8 mouse cellular contexts compared by ENCODE assay signal in genomic region chr3:141931372-141932092, GRCm38 (mm10).
A peak's percentile ranks its signal among the peaks of the same experiment; 100 is the strongest.
DNase-seq lines count a peak whose midpoint lies in the region; ATAC-seq and TF ChIP-seq lines count a peak whose summit lies in the region.

No protein-coding gene starts in this region.

- peaks cover 26% of the 10 kb centered on the region for H3K4me1 ChIP-seq in heart, embryonic 13.5 days
- peaks cover 0 to 5% of the 10 kb centered on the region in 2 experiments; a peak in 1 of 4 replicates for H3K4me1 ChIP-seq in ES-E14 (ENCODE audit: control insufficient read depth in 2 of 2, insufficient read depth in 2 of 2, low read length in 2 of 2, poor library complexity in 1 of 2)
- peaks cover 60% of the 10 kb centered on the region for H3K4me1 ChIP-seq in embryonic facial prominence, embryonic 10.5 days
- H3K4me1 ChIP-seq in intestine, embryonic 15.5 days (replicated peaks) = 0 out of 2 replicates have a peak, but pooled peaks cover 5% of the 10 kb centered on the region
- H3K4me1 ChIP-seq in stomach, embryonic 16.5 days (ENCODE audit: control insufficient read depth, insufficient read depth, low read length) = peaks cover 2% of the 10 kb centered on the region; the same call in 1 of the 2 replicates

- H3K4me2 ChIP-seq in heart, embryonic 13.5 days = peak overlapping the region; percentile 69
- peak overlapping the region; percentile 36 for H3K4me2 ChIP-seq in intestine, embryonic 15.5 days (replicated peaks)
- peak overlapping the region; percentile 47 for H3K4me2 ChIP-seq in stomach, embryonic 16.5 days (ENCODE audit: low read depth, low read length)

- peak overlapping the region; percentile 74 for H3K9ac ChIP-seq in heart, embryonic 13.5 days
- H3K9ac ChIP-seq in ES-E14 (ENCODE audit: insufficient read depth, low read depth, low read length, poor library complexity, severe bottlenecking) = no peak overlapping the region
- H3K9ac ChIP-seq in intestine, embryonic 15.5 days = peak overlapping the region; percentile 13; the same call in 1 of the 2 replicates
- peak overlapping the region; percentile 20; the same call in 1 of the 2 replicates for H3K9ac ChIP-seq in stomach, embryonic 16.5 days (ENCODE audit: low read length)

- no peaks in the 10 kb centered on the region for H3K36me3 ChIP-seq in heart, embryonic 13.5 days
- no peaks in the 10 kb centered on the region for H3K36me3 ChIP-seq in ES-E14 (ENCODE audit: control insufficient read depth, insufficient read depth, low read length, poor library complexity, severe bottlenecking)
- H3K36me3 ChIP-seq in embryonic facial prominence, embryonic 10.5 days (replicated peaks) = no peaks in the 10 kb centered on the region
- H3K36me3 ChIP-seq in intestine, embryonic 15.5 days = no peaks in the 10 kb centered on the region
- H3K36me3 ChIP-seq in stomach, embryonic 16.5 days (ENCODE audit: control insufficient read depth, insufficient read depth, low read length) = no peaks in the 10 kb centered on the region

- intact Hi-C loops in heart, postnatal 14 days (cut with DNase I) = no loop called here

- WGBS in heart, embryonic 13.5 days = 8% methylated on average over 10 of the region's 10 CpGs
- 6% methylated on average over 10 of the region's 10 CpGs for WGBS in embryonic facial prominence, embryonic 10.5 days
- WGBS in intestine, embryonic 15.5 days = 14% methylated on average over 10 of the region's 10 CpGs
- 10% methylated on average over 10 of the region's 10 CpGs for WGBS in stomach, embryonic 16.5 days

- no peak for DNase-seq in heart, postnatal 14 days
- DNase-seq in ES-E14 (ENCODE audit: low read depth, low spot score) = peak; percentile 78
- DNase-seq in embryonic facial prominence, embryonic 10.5 days (ENCODE audit: low spot score) = peak; percentile 54
- peak; percentile 64 for DNase-seq in mesoderm, embryonic 11.5 days (ENCODE audit: low read depth, low spot score)
- no peak for DNase-seq in spleen, adult 12 weeks (ENCODE audit: low spot score)

- H3K27me3 ChIP-seq in heart, embryonic 13.5 days (replicated peaks) = no peaks in the 10 kb centered on the region; the same call in 1 of the 2 replicates
- no peaks in the 10 kb centered on the region for H3K27me3 ChIP-seq in embryonic facial prominence, embryonic 10.5 days (replicated peaks; ENCODE audit: low read depth, poor library complexity, severe bottlenecking)
- H3K27me3 ChIP-seq in intestine, embryonic 15.5 days (replicated peaks) = no peaks in the 10 kb centered on the region
- no peaks in the 10 kb centered on the region for H3K27me3 ChIP-seq in stomach, embryonic 16.5 days (ENCODE audit: control insufficient read depth, insufficient read depth, low read length)

- peak; percentile 37; the same call in 1 of the 2 replicates for ATAC-seq in heart, embryonic 13.5 days (ENCODE audit: extremely low read depth, insufficient number of reproducible peaks, low FRiP score, low TSS enrichment)
- ATAC-seq in intestine, embryonic 15.5 days = peak; percentile 55; the same call in 1 of the 2 replicates
- ATAC-seq in stomach, embryonic 16.5 days (ENCODE audit: insufficient read depth, low FRiP score) = no peak

- no peak overlapping the region for H3K27ac ChIP-seq in heart, embryonic 13.5 days (replicated peaks)
- 0 out of 2 replicates have a peak overlapping the region, but pooled peaks have one; percentile 6 for H3K27ac ChIP-seq in ES-E14 (ENCODE audit: insufficient read depth, low read depth, low read length, poor library complexity, severe bottlenecking)
- peak overlapping the region; percentile 81 for H3K27ac ChIP-seq in embryonic facial prominence, embryonic 10.5 days (replicated peaks)
- H3K27ac ChIP-seq in intestine, embryonic 15.5 days = no peak overlapping the region
- no peak overlapping the region for H3K27ac ChIP-seq in stomach, embryonic 16.5 days (ENCODE audit: low read length)

- H3K4me3 ChIP-seq in heart, embryonic 13.5 days = peak overlapping the region; percentile 36
- peak overlapping the region; percentile 2 to 41; a peak in 3 of 4 replicates for H3K4me3 ChIP-seq in ES-E14 (ENCODE audit: insufficient read depth in 1 of 2, low read depth in 1 of 2, low read length in 2 of 2, poor library complexity in 1 of 2, severe bottlenecking in 1 of 2)
- peak overlapping the region; percentile 46 for H3K4me3 ChIP-seq in embryonic facial prominence, embryonic 10.5 days
- H3K4me3 ChIP-seq in intestine, embryonic 15.5 days (replicated peaks) = 0 out of 2 replicates have a peak overlapping the region, but pooled peaks have one; percentile 4
- peak overlapping the region; percentile 6; the same call in 1 of the 2 replicates for H3K4me3 ChIP-seq in stomach, embryonic 16.5 days (replicated peaks; ENCODE audit: low read length)

- no peaks in the 10 kb centered on the region for H3K9me3 ChIP-seq in heart, embryonic 13.5 days
- no peaks in the 10 kb centered on the region for H3K9me3 ChIP-seq in ES-E14 (ENCODE audit: control insufficient read depth, insufficient read depth, low read depth, low read length)
- no peaks in the 10 kb centered on the region for H3K9me3 ChIP-seq in embryonic facial prominence, embryonic 10.5 days
- H3K9me3 ChIP-seq in intestine, embryonic 15.5 days = no peaks in the 10 kb centered on the region
- no peaks in the 10 kb centered on the region for H3K9me3 ChIP-seq in stomach, embryonic 16.5 days (replicated peaks; ENCODE audit: control insufficient read depth, low read length)

- in situ Hi-C loops in ES-E14 (cut with MboI; ENCODE audit: low sequenced_read_pairs in 2 of 2, unreplicated experiment in 2 of 2) = no loop called here

TF ChIP-seq in ES-E14, 5 proteins besides CTCF, POLR2A, EP300 and RAD21:
- TF ChIP-seq MAFK (IDR thresholded peaks at IDR 0.05; ENCODE audit: insufficient read depth, low read depth, low read length) (no peak), ZNF384 (IDR thresholded peaks at IDR 0.05; ENCODE audit: low read depth, low read length) (peak; percentile 89)

Comparison
In these comparisons a context has a peak if more than half of its experiments do, and no peak if none do; other contexts are left out.
1. H3K27ac ChIP-seq: peak in ES-E14 (single experiment) and embryonic facial prominence, embryonic 10.5 days (single experiment); none in heart, embryonic 13.5 days (single experiment), intestine, embryonic 15.5 days (single experiment) and stomach, embryonic 16.5 days (single experiment).
2. DNase-seq: peak in ES-E14 (single experiment), embryonic facial prominence, embryonic 10.5 days (single experiment) and mesoderm, embryonic 11.5 days (single experiment); none in heart, postnatal 14 days (0 of 2) and spleen, adult 12 weeks (single experiment).
3. Peak in every context shown above with its lines, with median percentiles within 50 percentile points of each other: H3K4me2 ChIP-seq and H3K4me3 ChIP-seq.